Mouse (Mus musculus): ENCODE results near the gene Slc32a1.

GRCm38 (mm10) chr2:158631873-158632272, 21.3 kb downstream of the Slc32a1 start:
- TF ChIP-seq CTCF (IDR thresholded peaks at IDR 0.05; ENCODE audit: low read depth) (no peak), EP300 (IDR thresholded peaks at IDR 0.05; ENCODE audit: low read depth) (no peak)
